Mouse (Mus musculus) neural tube, embryonic 12.5 days (tissue): ENCODE data around the gene Olfr16. TPM values are rescaled to one million over a fixed set of nuclear protein-coding genes. Genes with fewer than 3 reads are reported as not detected.

Source experiments
- ATAC-seq: fragments of 200-750 bp; cut with Nextera tagmentation; 2 replicates; pipeline ENCODE4 v1.8.0; 2017; ENCODE audit warnings: low read depth, mild to moderate bottlenecking, moderate TSS enrichment, moderate library complexity; ENCODE audit not compliant: low FRiP score
- H3K27ac ChIP-seq: fragments of 300-500 bp; sonication (generic); 2 replicates; pipeline ENCODE4 v1.5.1; 2016
- H3K27me3 ChIP-seq: fragments of 300-500 bp; sonication (generic); replicated peaks from 2 replicates; pipeline ENCODE4 v1.6.1; 2016; ENCODE audit warnings: mild to moderate bottlenecking
- H3K36me3 ChIP-seq: fragments of 300-500 bp; sonication (generic); 2 replicates; pipeline ENCODE4 v1.6.1; 2016; ENCODE audit warnings: mild to moderate bottlenecking
- H3K4me1 ChIP-seq: fragments of 300-500 bp; sonication (generic); 2 replicates; pipeline ENCODE4 v1.6.1; 2016
- H3K4me2 ChIP-seq: fragments of 300-500 bp; sonication (generic); replicated peaks from 2 replicates; pipeline ENCODE4 v1.6.1; 2016; ENCODE audit warnings: mild to moderate bottlenecking
- H3K4me3 ChIP-seq: fragments of 300-500 bp; sonication (generic); 2 replicates; pipeline ENCODE4 v1.5.1; 2016
- H3K9ac ChIP-seq: fragments of 300-500 bp; sonication (generic); 2 replicates; pipeline ENCODE4 v1.6.1; 2016; ENCODE audit warnings: mild to moderate bottlenecking
- H3K9me3 ChIP-seq: fragments of 300-500 bp; sonication (generic); 2 replicates; pipeline ENCODE4 v1.6.1; 2016; ENCODE audit warnings: mild to moderate bottlenecking
- WGBS: fragments of 180-500 bp; shearing (Covaris S2); methylation state at CpG from one replicate; pipeline ENCODE4 v1.1.7; 2016; 5-methylcytosine and 5-hydroxymethylcytosine counted together
- polyA plus RNA-seq: library from polyadenylated mRNA; unstranded; fragments of >200 nt; fragmentation: Nextera tagmentation; extraction: Ambion mirVana; gene quantifications from 2 replicates; pipeline ENCODE4 v1.2.1, GENCODE M21; 2016

The Olfr16 gene
- polyA plus RNA-seq: not detected in 2 replicates

DNA sequence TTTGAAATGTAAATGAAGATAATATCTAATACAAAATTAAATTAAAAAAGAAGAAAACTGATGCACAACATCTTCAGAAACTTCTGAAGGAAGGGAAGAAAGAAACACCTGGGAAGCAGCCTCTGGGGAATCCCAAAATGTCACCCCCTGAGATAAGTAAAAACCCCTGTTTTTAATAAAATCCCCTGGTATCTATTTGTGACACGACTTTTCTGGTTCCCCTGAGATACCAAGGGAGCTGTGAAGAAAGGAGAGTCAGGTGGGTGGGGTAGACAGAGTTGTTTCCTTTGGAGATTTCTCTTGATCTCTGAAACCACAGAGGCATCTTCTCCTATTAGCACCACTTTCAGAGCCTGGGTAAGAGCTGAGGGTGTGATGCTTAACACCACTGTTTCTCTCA is at the start of gene Olfr16:
TSS of gene Olfr16 (plus strand) at position 250 of the 400 bp plus-strand sequence.
- 50% methylated on average over 1 of the region's 1 CpGs for WGBS
- Histone ChIP-seq H3K9ac (no peak within 1 kb of the TSS), H3K27ac (no peak within 1 kb of the TSS), H3K27me3 (no peaks in the 10 kb centered on the region), H3K4me2 (no peak within 1 kb of the TSS), H3K36me3 (no peaks in the 10 kb centered on the region), H3K4me1 (no peaks in the 10 kb centered on the region), H3K9me3 (no peaks in the 10 kb centered on the region), H3K4me3 (no peak within 1 kb of the TSS)
- no peak for ATAC-seq

DNA sequence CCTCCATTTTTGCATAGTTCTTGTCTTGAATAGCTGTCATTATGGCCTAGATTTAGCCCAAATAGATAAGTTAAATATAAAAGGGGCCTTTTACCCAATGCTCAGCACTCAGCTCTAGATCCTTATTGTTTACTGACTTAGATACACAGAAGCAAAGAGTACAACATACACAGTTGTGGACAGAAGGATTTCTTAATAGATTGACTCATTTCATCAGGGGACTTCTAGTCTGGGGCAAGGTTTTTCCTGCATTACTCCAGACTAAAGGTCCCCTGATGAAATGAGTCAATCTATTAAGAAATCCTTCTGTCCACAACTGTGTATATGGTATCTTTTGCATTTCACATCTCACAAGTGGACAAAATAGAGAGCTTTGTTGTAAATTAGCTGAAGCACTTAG is 46.9 kb upstream of the Olfr16 start:
- H3K4me2 ChIP-seq: no peak overlapping the region

DNA sequence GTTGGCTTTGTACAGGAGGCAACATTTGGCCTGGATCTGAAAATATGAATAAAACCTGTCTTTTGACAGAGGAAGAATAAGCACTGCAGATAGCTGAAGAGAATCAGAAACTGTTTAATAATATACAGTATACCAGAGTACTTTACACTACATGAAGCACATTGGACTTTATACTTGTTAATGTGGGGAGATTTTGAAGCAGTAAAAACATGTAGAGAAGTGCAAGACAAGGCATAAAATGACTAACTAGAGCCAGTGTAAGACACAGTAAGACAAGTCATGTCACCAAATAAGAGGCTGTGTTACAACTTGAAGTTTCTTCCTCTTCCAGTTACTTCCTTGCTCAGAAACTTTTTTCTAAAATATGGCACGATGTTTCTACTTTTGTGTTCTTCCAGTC is 33.1 kb upstream of the Olfr16 start:
- Histone ChIP-seq H3K4me1 (no peaks in the 10 kb centered on the region), H3K9ac (no peak overlapping the region), H3K36me3 (no peaks in the 10 kb centered on the region), H3K4me3 (no peak overlapping the region), H3K27me3 (no peaks in the 10 kb centered on the region), H3K4me2 (no peak overlapping the region), H3K27ac (no peak overlapping the region), H3K9me3 (no peaks in the 10 kb centered on the region)
- 86% methylated on average over 1 of the region's 1 CpGs for WGBS
- ATAC-seq: no peak

More for the DNA sequence above, 46.9 kb upstream of the Olfr16 start:
- H3K27ac ChIP-seq: no peak overlapping the region
- H3K36me3 ChIP-seq: no peaks in the 10 kb centered on the region
- no peaks in the 10 kb centered on the region for H3K9me3 ChIP-seq
- no peaks in the 10 kb centered on the region for H3K27me3 ChIP-seq
- H3K9ac ChIP-seq: no peak overlapping the region
- no peaks in the 10 kb centered on the region for H3K4me1 ChIP-seq
- ATAC-seq: no peak
- no peak overlapping the region for H3K4me3 ChIP-seq

DNA sequence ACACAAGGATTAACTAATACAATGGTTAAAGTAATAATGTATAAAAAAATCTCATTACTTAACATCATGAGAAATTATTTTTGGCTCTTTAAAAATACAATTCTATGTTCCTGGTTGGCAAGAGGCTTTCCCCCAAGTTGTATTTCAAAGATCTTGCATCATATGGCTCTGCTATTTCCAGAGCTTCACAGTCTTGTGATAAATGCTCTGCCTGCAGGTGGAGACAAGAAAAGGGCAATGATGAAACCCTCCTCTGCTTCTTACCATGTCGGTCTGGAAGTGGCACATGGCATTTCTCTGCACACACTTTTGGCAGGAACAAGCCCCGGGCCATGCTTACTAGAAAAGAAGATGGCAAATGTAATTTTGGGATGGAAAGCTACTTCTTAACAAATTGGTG is 31.8 kb upstream of the Olfr16 start:
- H3K4me2 ChIP-seq: no peak overlapping the region
- H3K4me3 ChIP-seq: no peak overlapping the region
- no peaks in the 10 kb centered on the region for H3K9me3 ChIP-seq
- no peak overlapping the region for H3K27ac ChIP-seq
- no peak for ATAC-seq
- H3K27me3 ChIP-seq: no peaks in the 10 kb centered on the region
- no peak overlapping the region for H3K9ac ChIP-seq
- WGBS: 90% methylated on average over 2 of the region's 2 CpGs
- no peaks in the 10 kb centered on the region for H3K36me3 ChIP-seq
- H3K4me1 ChIP-seq: no peaks in the 10 kb centered on the region

DNA sequence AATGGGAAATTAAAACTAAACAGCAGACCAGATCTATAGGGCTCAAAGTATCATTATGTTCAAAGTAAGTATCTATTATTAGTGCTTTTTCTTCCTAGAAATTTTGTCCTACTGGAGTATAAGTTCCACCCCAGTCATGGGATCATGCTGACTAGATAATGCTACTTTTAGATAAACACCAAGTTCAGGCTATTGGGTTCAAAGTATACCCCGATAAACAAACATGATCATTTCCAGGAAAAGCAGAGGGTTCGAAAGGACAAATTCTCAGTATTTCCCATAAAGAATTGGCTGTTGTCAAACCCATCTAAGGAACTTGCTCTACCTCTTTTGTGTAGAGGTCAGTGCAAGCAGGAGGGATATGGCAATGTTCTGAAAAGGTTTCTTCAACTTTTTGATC is 18.0 kb upstream of the Olfr16 start:
- H3K9ac ChIP-seq: no peak overlapping the region
- no peaks in the 10 kb centered on the region for H3K27me3 ChIP-seq
- H3K9me3 ChIP-seq: no peaks in the 10 kb centered on the region
- no peak for ATAC-seq
- WGBS: 89% methylated on average over 2 of the region's 2 CpGs
- no peak overlapping the region for H3K4me3 ChIP-seq
- H3K4me2 ChIP-seq: no peak overlapping the region
- H3K36me3 ChIP-seq: no peaks in the 10 kb centered on the region
- H3K4me1 ChIP-seq: no peaks in the 10 kb centered on the region
- H3K27ac ChIP-seq: no peak overlapping the region

DNA sequence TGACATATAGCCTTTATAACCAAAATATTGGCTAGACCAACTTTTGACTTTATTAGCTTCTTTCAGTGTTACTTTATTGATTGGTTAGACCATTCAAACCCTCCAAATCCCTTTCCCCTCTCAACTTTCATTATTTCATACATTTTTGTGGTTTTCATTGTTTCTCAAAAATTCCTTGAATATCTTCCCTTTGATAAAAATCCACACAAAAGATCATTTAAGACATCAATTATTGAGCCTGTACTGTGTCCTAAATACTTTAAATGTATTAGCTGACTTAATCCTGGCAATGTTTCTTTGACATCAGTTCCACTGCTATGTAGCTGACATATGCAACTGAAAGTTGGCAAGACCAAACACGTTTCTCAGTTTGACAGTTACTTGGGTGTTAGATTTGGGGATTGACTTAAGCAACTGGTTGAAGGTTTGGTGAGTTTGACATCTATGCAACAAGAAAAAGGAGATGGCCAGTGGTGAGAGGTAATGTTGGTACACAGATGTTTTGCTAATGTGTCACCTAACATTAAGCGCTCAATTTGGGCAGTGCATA is 1.0 kb downstream of the Olfr16 start:
- Histone ChIP-seq H3K36me3 (no peaks in the 10 kb centered on the region), H3K27me3 (no peaks in the 10 kb centered on the region), H3K4me3 (no peak overlapping the region), H3K4me1 (no peaks in the 10 kb centered on the region), H3K9me3 (no peaks in the 10 kb centered on the region), H3K27ac (no peak overlapping the region), H3K9ac (no peak overlapping the region), H3K4me2 (no peak overlapping the region)
- no peak for ATAC-seq
- WGBS: 89% methylated on average over 2 of the region's 2 CpGs

DNA sequence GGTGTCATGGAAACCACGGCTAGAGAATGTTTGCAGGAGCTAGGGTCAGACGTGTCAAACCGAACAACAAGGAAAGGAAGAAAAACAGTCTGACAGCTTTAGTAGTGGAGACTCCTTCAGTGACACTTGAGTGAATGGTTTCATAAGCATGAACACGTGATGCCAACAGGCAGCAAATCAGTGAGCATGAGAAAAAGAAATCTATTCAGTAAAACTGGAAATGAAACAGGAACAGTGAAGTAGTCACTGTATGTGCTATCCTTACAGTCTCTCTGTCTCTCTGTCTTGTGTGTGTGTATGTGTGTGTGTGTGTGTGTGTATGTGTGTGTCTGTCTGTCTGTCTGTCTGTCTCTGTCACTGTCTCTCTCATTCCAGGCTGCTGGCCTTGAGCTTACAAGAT is 5.2 kb downstream of the Olfr16 start:
- no peak for ATAC-seq
- Histone ChIP-seq H3K27ac (no peak overlapping the region), H3K27me3 (no peaks in the 10 kb centered on the region), H3K4me2 (no peak overlapping the region), H3K36me3 (no peaks in the 10 kb centered on the region), H3K4me1 (no peaks in the 10 kb centered on the region), H3K4me3 (no peak overlapping the region), H3K9me3 (no peaks in the 10 kb centered on the region), H3K9ac (no peak overlapping the region)
- 60% methylated on average over 4 of the region's 4 CpGs for WGBS

DNA sequence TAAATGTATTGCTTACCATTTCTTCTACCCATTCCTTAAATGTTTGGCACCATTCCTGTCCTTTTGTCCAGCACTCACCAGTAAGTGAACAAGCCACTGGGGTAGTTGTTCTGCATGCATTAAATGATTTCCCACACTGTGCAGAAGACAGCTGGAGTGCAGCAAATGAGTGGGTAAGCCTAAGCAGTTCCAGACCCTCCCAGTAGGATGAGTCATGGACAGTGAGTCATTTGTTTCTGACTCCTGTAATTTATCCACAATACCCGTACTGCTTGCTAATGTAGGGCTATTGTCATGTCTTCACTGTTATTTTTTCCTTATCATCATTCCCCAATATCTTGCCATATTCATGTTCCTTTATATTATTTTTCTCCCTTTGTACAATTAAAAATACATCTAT is 10.2 kb downstream of the Olfr16 start:
- WGBS: 77% methylated on average over 1 of the region's 1 CpGs
- ATAC-seq: no peak
- no peaks in the 10 kb centered on the region for H3K4me1 ChIP-seq
- H3K4me2 ChIP-seq: no peak overlapping the region
- no peak overlapping the region for H3K27ac ChIP-seq
- H3K4me3 ChIP-seq: no peak overlapping the region
- H3K36me3 ChIP-seq: no peaks in the 10 kb centered on the region
- H3K9ac ChIP-seq: no peak overlapping the region
- H3K27me3 ChIP-seq: no peaks in the 10 kb centered on the region
- no peaks in the 10 kb centered on the region for H3K9me3 ChIP-seq

DNA sequence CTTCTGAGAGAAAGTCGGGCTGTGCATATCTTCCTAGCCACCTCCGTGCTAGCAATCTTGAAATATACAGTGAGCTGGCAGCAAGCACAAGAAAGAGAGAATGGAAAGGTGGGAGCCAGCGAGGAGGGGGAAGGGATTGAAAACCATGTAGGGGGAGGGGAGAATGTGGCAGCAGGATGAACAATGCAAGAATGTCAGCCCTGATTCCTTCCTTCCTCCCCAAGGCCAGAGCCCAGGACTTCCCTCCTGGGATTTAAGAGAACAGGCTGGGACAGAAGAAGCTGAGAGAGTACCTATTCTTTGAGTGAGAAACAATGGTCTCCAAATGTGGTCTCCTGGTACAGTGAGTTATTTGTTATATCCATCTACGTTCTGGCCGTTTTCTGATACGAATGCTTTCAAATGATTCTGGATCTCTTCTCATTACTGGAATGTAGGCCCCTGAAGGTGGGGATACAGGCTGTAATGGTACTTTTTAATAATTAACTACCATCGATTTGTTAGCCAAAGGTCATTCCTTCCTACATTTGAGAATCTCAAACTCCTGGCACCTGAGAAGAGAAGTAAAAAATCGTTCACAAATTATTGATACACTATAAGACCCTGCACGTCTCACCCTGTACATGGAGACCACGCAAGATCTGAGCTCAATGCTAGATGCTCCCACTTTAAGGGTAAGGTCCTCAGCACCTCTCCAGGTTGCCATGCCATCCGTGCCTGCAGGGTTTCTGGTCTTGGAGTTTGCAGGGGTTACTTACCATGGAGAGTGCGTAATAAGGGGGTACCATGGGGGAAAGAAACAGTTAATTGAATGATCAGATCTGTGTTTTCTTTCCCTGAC is 39.8 kb downstream of the Olfr16 start:
- ATAC-seq: no peak
- Histone ChIP-seq H3K9me3 (no peaks in the 10 kb centered on the region), H3K4me3 (no peak overlapping the region), H3K9ac (no peak overlapping the region), H3K4me1 (no peaks in the 10 kb centered on the region; the same call in 1 of the 2 replicates), H3K4me2 (no peak overlapping the region), H3K27ac (no peak overlapping the region), H3K27me3 (no peaks in the 10 kb centered on the region), H3K36me3 (no peaks in the 10 kb centered on the region)
- WGBS: 79% methylated on average over 12 of the region's 12 CpGs

DNA sequence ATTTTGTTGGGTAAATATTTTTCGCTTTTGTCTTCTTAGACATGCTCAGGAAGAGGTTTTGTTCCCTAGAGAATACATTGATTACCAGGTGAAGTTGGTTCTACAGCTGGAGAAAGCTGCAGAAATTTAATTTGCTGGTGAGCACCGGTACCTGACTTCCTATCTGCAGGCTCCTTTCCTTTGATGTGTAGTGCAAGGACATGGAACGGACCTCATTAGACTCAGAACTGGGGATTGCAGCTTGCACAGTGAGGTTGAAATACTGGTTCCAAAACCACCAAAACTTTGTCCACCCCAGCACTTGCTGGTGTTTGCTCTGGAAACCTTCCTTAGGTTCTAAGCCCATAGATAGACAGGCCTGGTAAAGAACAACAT is 40.4 kb downstream of the Olfr16 start:
- no peak for ATAC-seq
- H3K9ac ChIP-seq: no peak overlapping the region
- no peaks in the 10 kb centered on the region for H3K36me3 ChIP-seq
- 88% methylated on average over 3 of the region's 3 CpGs for WGBS
- no peak overlapping the region for H3K4me2 ChIP-seq
- H3K27me3 ChIP-seq: no peaks in the 10 kb centered on the region
- H3K4me3 ChIP-seq: no peak overlapping the region
- H3K27ac ChIP-seq: no peak overlapping the region
- H3K9me3 ChIP-seq: no peaks in the 10 kb centered on the region
- H3K4me1 ChIP-seq: no peaks in the 10 kb centered on the region; the same call in 1 of the 2 replicates

Other genes with a start within 250 kb of the Olfr16 start
- gene Apcs, start 55.4 kb upstream of the Olfr16 start, polyA plus RNA-seq: not detected in 2 replicates
- gene Olfr1408, start 187.0 kb downstream of the Olfr16 start, polyA plus RNA-seq: not detected in 2 replicates
- gene Olfr1406, start 240.2 kb downstream of the Olfr16 start, polyA plus RNA-seq: not detected in 2 replicates
- not detected in 2 replicates for gene Olfr218, start 247.4 kb downstream of the Olfr16 start, polyA plus RNA-seq